Comparison of ENCODE assay signal across 15 mouse cellular contexts in genomic region chr2:115757685-115758084, GRCm38 (mm10).
A peak's percentile ranks its signal among the peaks of the same experiment; 100 is the strongest.
DNase-seq lines count a peak whose midpoint lies in the region; ATAC-seq and TF ChIP-seq lines count a peak whose summit lies in the region.
"Had no signal": no experiment of that assay in that cellular context is flagged by ENCODE, and none has a peak within 500 bp of the region (broad histone marks: within the 10 kb centered on the region; RNA-seq: fewer than 3 reads in every experiment).

No protein-coding gene starts in this region.

- TF ChIP-seq CTCF in stomach, postnatal 0 days (IDR thresholded peaks at IDR 0.05; ENCODE audit: low read depth), result no peak

- no peak for ATAC-seq in liver, embryonic 16.5 days (ENCODE audit: low read depth)
- ATAC-seq in heart, embryonic 13.5 days (ENCODE audit: extremely low read depth, insufficient number of reproducible peaks, low FRiP score, low TSS enrichment), result no peak
- ATAC-seq in stomach, postnatal 0 days (ENCODE audit: low FRiP score, low TSS enrichment), result peak; percentile 90
- ATAC-seq: activated CD4-positive, CD25-positive, alpha-beta regulatory T cell, adult 4 months had no signal

- no peak for TF ChIP-seq EP300 in stomach, postnatal 0 days (optimal IDR thresholded peaks at IDR 0.05)

- H3K4me3 ChIP-seq in liver, embryonic 16.5 days (ENCODE audit: low read depth, low read length), result no peak overlapping the region
- H3K4me3 ChIP-seq in heart, embryonic 13.5 days, result no peak overlapping the region
- H3K4me3 ChIP-seq in stomach, postnatal 0 days (ENCODE audit: low read depth, low read length), result no peak overlapping the region
- H3K4me3 ChIP-seq: forebrain, embryonic 12.5 days; left cerebral cortex, adult 2 months; limb, embryonic 13.5 days; myocyte had no signal

- no peaks in the 10 kb centered on the region; the same call in 1 of the 2 replicates for H3K4me1 ChIP-seq in liver, embryonic 16.5 days (ENCODE audit: control insufficient read depth, low read depth, low read length)
- peaks cover 22% of the 10 kb centered on the region for H3K4me1 ChIP-seq in heart, embryonic 13.5 days
- H3K4me1 ChIP-seq in stomach, postnatal 0 days (replicated peaks; ENCODE audit: control insufficient read depth, insufficient read depth), result no peaks in the 10 kb centered on the region
- H3K4me1 ChIP-seq: forebrain, embryonic 12.5 days had no signal

- 69% methylated on average over 6 of the region's 6 CpGs for WGBS in liver, embryonic 16.5 days (ENCODE audit: insufficient replicate concordance)
- 29% methylated on average over 6 of the region's 6 CpGs for WGBS in heart, embryonic 13.5 days
- 32% methylated on average over 6 of the region's 6 CpGs for WGBS in stomach, postnatal 0 days

- no peak for DNase-seq in liver
- DNase-seq in heart, postnatal 4 days, result peak; percentile 59
- peak; percentile 52 for DNase-seq in stomach, postnatal 0 days (ENCODE audit: low spot score)
- no peak for DNase-seq in frontal cortex, postnatal 25 days (ENCODE audit: low spot score in 2 of 2)
- no peak for DNase-seq in thymus, adult 18-20 months
- DNase-seq: lung, postnatal 36 days; right cerebral cortex, adult 18-20 months had no signal

- no peaks in the 10 kb centered on the region for H3K36me3 ChIP-seq in liver, embryonic 16.5 days (ENCODE audit: control insufficient read depth, insufficient read depth)
- no peaks in the 10 kb centered on the region for H3K36me3 ChIP-seq in heart, embryonic 13.5 days
- no peaks in the 10 kb centered on the region for H3K36me3 ChIP-seq in stomach, postnatal 0 days (ENCODE audit: control insufficient read depth, insufficient read depth, low read length)
- H3K36me3 ChIP-seq: forebrain, embryonic 12.5 days; limb, embryonic 13.5 days had no signal

- no peak overlapping the region for H3K9ac ChIP-seq in liver, embryonic 16.5 days (ENCODE audit: low read depth, low read length)
- peak overlapping the region; percentile 45; the same call in 1 of the 2 replicates for H3K9ac ChIP-seq in heart, embryonic 13.5 days
- no peak overlapping the region for H3K9ac ChIP-seq in stomach, postnatal 0 days (ENCODE audit: low read length)
- H3K9ac ChIP-seq: forebrain, embryonic 12.5 days; limb, embryonic 13.5 days had no signal

- H3K9me3 ChIP-seq in liver, embryonic 16.5 days (replicated peaks; ENCODE audit: control insufficient read depth, low read length), result no peaks in the 10 kb centered on the region
- no peaks in the 10 kb centered on the region for H3K9me3 ChIP-seq in heart, embryonic 13.5 days
- H3K9me3 ChIP-seq in stomach, postnatal 0 days (ENCODE audit: control insufficient read depth, low read length), result no peaks in the 10 kb centered on the region
- H3K9me3 ChIP-seq: forebrain, embryonic 12.5 days; limb, embryonic 13.5 days had no signal

- H3K27me3 ChIP-seq in liver, embryonic 16.5 days (ENCODE audit: control insufficient read depth, insufficient read depth, low read depth, low read length), result no peaks in the 10 kb centered on the region
- H3K27me3 ChIP-seq in heart, embryonic 13.5 days (replicated peaks), result no peaks in the 10 kb centered on the region
- no peaks in the 10 kb centered on the region for H3K27me3 ChIP-seq in stomach, postnatal 0 days (ENCODE audit: control insufficient read depth, insufficient read depth, low read length)
- H3K27me3 ChIP-seq: forebrain, embryonic 12.5 days had no signal

- H3K4me2 ChIP-seq in liver, embryonic 16.5 days (ENCODE audit: low read depth, low read length), result no peak overlapping the region
- peak overlapping the region; percentile 20 for H3K4me2 ChIP-seq in heart, embryonic 13.5 days
- no peak overlapping the region for H3K4me2 ChIP-seq in stomach, postnatal 0 days (replicated peaks; ENCODE audit: low read depth)
- H3K4me2 ChIP-seq: forebrain, embryonic 12.5 days; limb, embryonic 13.5 days; midbrain, embryonic 11.5 days had no signal

- H3K27ac ChIP-seq in liver, embryonic 16.5 days (ENCODE audit: low read length), result 0 out of 2 replicates have a peak overlapping the region, but pooled peaks have one; percentile 5
- H3K27ac ChIP-seq in heart, embryonic 13.5 days (replicated peaks), result peak overlapping the region; percentile 70
- H3K27ac ChIP-seq in stomach, postnatal 0 days (replicated peaks), result peak overlapping the region; percentile 65
- H3K27ac ChIP-seq: forebrain, embryonic 12.5 days; left cerebral cortex, adult 2 months; limb, embryonic 13.5 days had no signal

Comparison
In these comparisons a context has a peak if more than half of its experiments do, and no peak if none do; other contexts are left out.
1. H3K27ac ChIP-seq: peak in every context shown above with its lines; median percentile 70 in heart, embryonic 13.5 days; 65 in stomach, postnatal 0 days; 5 in liver, embryonic 16.5 days.
2. DNase-seq: peak in heart, postnatal 4 days (single experiment) and stomach, postnatal 0 days (single experiment); none in liver (single experiment), frontal cortex, postnatal 25 days (0 of 2) and thymus, adult 18-20 months (0 of 2).